ENCODE assay signal across 13 mouse cellular contexts in the genomic region with DNA sequence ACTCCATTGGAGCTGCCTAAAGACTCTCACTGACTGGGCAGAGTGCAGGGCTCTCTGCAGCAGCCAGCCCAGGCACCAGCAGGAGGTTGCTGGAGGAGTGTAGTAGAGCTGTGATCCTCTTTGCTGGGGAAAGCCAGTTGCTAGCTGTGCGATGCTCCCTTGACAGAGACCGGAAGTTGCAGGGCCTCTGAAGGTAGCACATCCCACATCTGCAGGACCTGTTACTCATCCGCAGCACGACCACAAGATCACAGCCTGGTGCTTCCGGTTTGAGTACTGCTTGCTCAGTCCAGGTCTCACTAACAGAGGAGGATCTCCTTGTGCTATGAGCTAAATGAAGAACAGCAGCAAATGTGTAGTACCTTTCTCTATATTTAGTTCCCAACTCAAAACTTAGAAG.
DNase-seq lines count a peak whose midpoint lies in the region; ATAC-seq and TF ChIP-seq lines count a peak whose summit lies in the region.
"Had no signal": no experiment of that assay in that cellular context is flagged by ENCODE, and none has a peak within 500 bp of the region (broad histone marks: within the 10 kb centered on the region; RNA-seq: fewer than 3 reads in every experiment).

No protein-coding gene starts in this region.

- H3K36me3 ChIP-seq in heart, embryonic 15.5 days, result no peaks in the 10 kb centered on the region
- no peaks in the 10 kb centered on the region for H3K36me3 ChIP-seq in liver, postnatal 0 days (replicated peaks; ENCODE audit: insufficient read depth, low read length)
- no peaks in the 10 kb centered on the region for H3K36me3 ChIP-seq in splenic B cell, adult 2 months (ENCODE audit: control insufficient read depth, insufficient read depth, low read length, poor library complexity, severe bottlenecking)
- H3K36me3 ChIP-seq: embryonic facial prominence, embryonic 10.5 days; heart, embryonic 13.5 days had no signal

- no peaks in the 10 kb centered on the region for H3K27me3 ChIP-seq in heart, embryonic 15.5 days
- H3K27me3 ChIP-seq in liver, postnatal 0 days (ENCODE audit: insufficient read depth, low read length), result no peaks in the 10 kb centered on the region
- no peaks in the 10 kb centered on the region for H3K27me3 ChIP-seq in splenic B cell, adult 2 months (ENCODE audit: control insufficient read depth, insufficient read depth, low read length, poor library complexity, severe bottlenecking)
- H3K27me3 ChIP-seq: heart, embryonic 13.5 days had no signal

- DNase-seq in heart, postnatal 4 days, result no peak
- peak; percentile 61 to 69 for DNase-seq in CD8-positive naive resting alpha-beta T cell, adult 2 months (ENCODE audit: low read depth in 2 of 2, low spot score in 2 of 2)
- peak; percentile 57 for DNase-seq in liver, postnatal 0 days
- DNase-seq in splenic B cell, adult 2 months (ENCODE audit: low read depth, low spot score), result peak; percentile 77
- DNase-seq in urinary bladder, adult 2 months (ENCODE audit: low spot score), result no peak
- DNase-seq in layer of hippocampus, adult 9-11 months, result no peak
- DNase-seq: right cerebral cortex, adult 18-20 months had no signal

- no peak for TF ChIP-seq EP300 in liver, postnatal 0 days (IDR thresholded peaks at IDR 0.05; ENCODE audit: low read depth)

- no peak overlapping the region for H3K4me2 ChIP-seq in heart, embryonic 15.5 days
- H3K4me2 ChIP-seq in liver, postnatal 0 days (ENCODE audit: low read depth, low read length), result peak overlapping the region; percentile 33; the same call in 1 of the 2 replicates
- H3K4me2 ChIP-seq: heart, embryonic 13.5 days had no signal

- H3K9me3 ChIP-seq in heart, embryonic 15.5 days (replicated peaks), result no peaks in the 10 kb centered on the region
- no peaks in the 10 kb centered on the region for H3K9me3 ChIP-seq in liver, postnatal 0 days (ENCODE audit: low read length)
- H3K9me3 ChIP-seq: embryonic facial prominence, embryonic 10.5 days; heart, embryonic 13.5 days had no signal

- peak; percentile 12; the same call in 1 of the 2 replicates for ATAC-seq in heart, embryonic 15.5 days (replicated peaks; ENCODE audit: insufficient number of reproducible peaks, insufficient read depth, low FRiP score, low read depth)
- peak; percentile 55 for ATAC-seq in liver, postnatal 0 days
- ATAC-seq in cerebellum, adult (ENCODE audit: insufficient number of reproducible peaks, low FRiP score, low TSS enrichment), result no peak
- ATAC-seq: forebrain, embryonic 16.5 days; intestine, postnatal 0 days had no signal

- H3K27ac ChIP-seq in heart, embryonic 15.5 days, result no peak overlapping the region
- peak overlapping the region; percentile 55; the same call in 1 of the 2 replicates for H3K27ac ChIP-seq in liver, postnatal 0 days (ENCODE audit: low read depth)
- H3K27ac ChIP-seq: embryonic facial prominence, embryonic 10.5 days; heart, embryonic 13.5 days had no signal

- H3K9ac ChIP-seq in heart, embryonic 15.5 days, result no peak overlapping the region
- H3K9ac ChIP-seq in liver, postnatal 0 days (replicated peaks), result no peak overlapping the region
- H3K9ac ChIP-seq: heart, embryonic 13.5 days had no signal

- H3K4me1 ChIP-seq in heart, embryonic 15.5 days (replicated peaks), result peaks cover 16% of the 10 kb centered on the region
- H3K4me1 ChIP-seq in liver, postnatal 0 days (ENCODE audit: insufficient read depth), result peaks cover 25% of the 10 kb centered on the region

- no peak overlapping the region for H3K4me3 ChIP-seq in heart, embryonic 15.5 days
- no peak overlapping the region for H3K4me3 ChIP-seq in liver, postnatal 0 days (ENCODE audit: low read depth, low read length)
- H3K4me3 ChIP-seq: embryonic facial prominence, embryonic 10.5 days; heart, embryonic 13.5 days had no signal

- TF ChIP-seq CTCF in liver, postnatal 0 days (IDR thresholded peaks at IDR 0.05; ENCODE audit: low read depth), result no peak

- 41% methylated on average over 5 of the region's 5 CpGs for WGBS in heart, embryonic 15.5 days
- WGBS in liver, postnatal 0 days (ENCODE audit: insufficient replicate concordance), result 26% methylated on average over 5 of the region's 5 CpGs

Comparison
In these comparisons a context has a peak if more than half of its experiments do, and no peak if none do; other contexts are left out.
1. DNase-seq: peak in CD8-positive naive resting alpha-beta T cell, adult 2 months (2 of 2), liver, postnatal 0 days (single experiment) and splenic B cell, adult 2 months (single experiment); none in heart, postnatal 4 days (single experiment), urinary bladder, adult 2 months (single experiment) and layer of hippocampus, adult 9-11 months (single experiment).